Mouse (Mus musculus): ENCODE measurements around the gene Cnn3. TPM values are rescaled to one million over a fixed set of nuclear protein-coding genes. Genes with fewer than 3 reads are reported as not detected.
A peak's percentile ranks its signal among the peaks of the same experiment; 100 is the strongest.

Cnn3 gene
- polyA plus RNA-seq, 1 experiment from 2014 or later, result 891 TPM

DNA sequence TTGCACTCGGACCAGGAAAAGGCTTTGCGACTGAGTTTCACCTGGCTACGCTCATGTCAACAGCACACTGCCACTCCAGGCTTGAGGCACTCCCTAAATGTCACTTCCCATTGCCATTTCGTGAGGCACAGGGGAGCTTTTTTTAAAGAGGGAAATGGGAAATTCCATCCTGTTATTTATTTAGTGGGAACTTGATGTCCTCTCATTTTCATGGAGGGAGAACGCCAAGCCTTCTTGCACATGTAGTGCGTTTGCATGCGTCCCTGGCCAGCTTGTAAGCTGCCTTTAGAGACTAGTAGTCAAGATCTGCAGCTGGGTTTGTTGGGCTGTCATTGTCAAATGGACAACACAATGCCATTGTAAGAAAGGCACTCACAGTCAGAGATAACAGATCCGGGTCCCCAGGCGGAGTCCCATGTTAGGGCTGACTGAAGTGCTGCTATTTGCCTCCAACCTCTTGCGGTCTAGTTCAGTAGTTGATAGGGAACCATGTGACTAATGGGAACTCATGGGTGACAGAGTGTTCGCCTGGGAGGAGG is 13.4 kb downstream of the Cnn3 start:
- Histone ChIP-seq H3K4me1 (peaks cover 52% of the 10 kb centered on the region), H3K4me3 (no peak overlapping the region), H3K27ac (no peak overlapping the region), H3K9ac (no peak overlapping the region), H3K36me3 (peaks cover 32% of the 10 kb centered on the region), H3K27me3 (no peaks in the 10 kb centered on the region), H3K4me2 (replicated peaks) (no peak overlapping the region), H3K9me3 (replicated peaks) (no peaks in the 10 kb centered on the region; the same call in 1 of the 2 replicates)
- no peak for ATAC-seq (ENCODE audit: low FRiP score)
- WGBS, result 79% methylated on average over 11 of the region's 11 CpGs

DNA sequence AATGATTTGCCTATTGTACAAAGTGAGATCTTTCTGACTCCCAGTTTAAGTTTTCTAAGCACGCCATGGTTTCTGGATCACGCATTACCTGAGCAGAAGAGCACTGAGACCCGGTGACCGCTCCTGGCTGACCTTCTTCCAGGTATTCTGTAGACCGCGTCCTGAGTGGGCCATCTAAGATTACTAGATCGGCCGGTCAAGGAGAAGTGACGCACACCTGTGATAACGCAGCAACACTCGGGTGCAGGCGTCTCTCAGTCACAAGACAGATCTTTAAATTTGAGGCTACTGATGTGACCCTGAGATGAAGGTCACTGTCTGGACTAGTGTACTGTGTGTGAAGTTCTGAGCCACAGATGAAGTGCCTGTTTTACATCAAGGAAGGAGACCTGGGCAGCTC is 15.2 kb downstream of the Cnn3 start:
- peaks cover 43% of the 10 kb centered on the region for H3K4me1 ChIP-seq
- ATAC-seq (ENCODE audit: low FRiP score), result no peak
- H3K9me3 ChIP-seq (replicated peaks), result no peaks in the 10 kb centered on the region; the same call in 1 of the 2 replicates
- H3K27ac ChIP-seq, result no peak overlapping the region
- H3K27me3 ChIP-seq, result no peaks in the 10 kb centered on the region
- H3K4me3 ChIP-seq, result no peak overlapping the region
- H3K4me2 ChIP-seq (replicated peaks), result no peak overlapping the region
- WGBS, result 96% methylated on average over 12 of the region's 12 CpGs
- H3K36me3 ChIP-seq, result peaks cover 37% of the 10 kb centered on the region
- no peak overlapping the region for H3K9ac ChIP-seq

DNA sequence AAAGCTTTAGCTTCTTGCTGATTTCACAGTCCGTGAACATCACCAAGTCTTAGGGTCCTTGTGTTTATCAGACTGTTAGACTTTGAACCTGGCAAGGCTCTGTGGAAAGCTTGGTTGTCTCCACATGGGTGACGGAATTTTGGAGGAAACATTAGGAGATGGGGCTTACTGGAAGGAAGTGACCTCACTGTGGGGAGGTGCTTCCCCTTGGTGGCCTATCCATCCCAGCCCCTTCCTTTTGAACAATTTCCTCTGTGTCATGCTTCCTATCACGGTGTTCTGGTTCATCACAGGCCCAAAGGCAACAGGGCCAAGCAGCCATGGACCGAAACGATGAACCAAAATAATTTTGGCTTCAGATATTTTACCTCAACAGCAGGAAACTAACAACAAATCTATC is 16.0 kb downstream of the Cnn3 start:
- Histone ChIP-seq H3K4me1 (peaks cover 36% of the 10 kb centered on the region), H3K27me3 (no peaks in the 10 kb centered on the region), H3K36me3 (peaks cover 37% of the 10 kb centered on the region), H3K4me3 (no peak overlapping the region), H3K27ac (no peak overlapping the region), H3K9ac (no peak overlapping the region), H3K4me2 (replicated peaks) (no peak overlapping the region), H3K9me3 (replicated peaks) (no peaks in the 10 kb centered on the region; the same call in 1 of the 2 replicates)
- ATAC-seq (ENCODE audit: low FRiP score), result no peak
- WGBS, result 96% methylated on average over 5 of the region's 5 CpGs

DNA sequence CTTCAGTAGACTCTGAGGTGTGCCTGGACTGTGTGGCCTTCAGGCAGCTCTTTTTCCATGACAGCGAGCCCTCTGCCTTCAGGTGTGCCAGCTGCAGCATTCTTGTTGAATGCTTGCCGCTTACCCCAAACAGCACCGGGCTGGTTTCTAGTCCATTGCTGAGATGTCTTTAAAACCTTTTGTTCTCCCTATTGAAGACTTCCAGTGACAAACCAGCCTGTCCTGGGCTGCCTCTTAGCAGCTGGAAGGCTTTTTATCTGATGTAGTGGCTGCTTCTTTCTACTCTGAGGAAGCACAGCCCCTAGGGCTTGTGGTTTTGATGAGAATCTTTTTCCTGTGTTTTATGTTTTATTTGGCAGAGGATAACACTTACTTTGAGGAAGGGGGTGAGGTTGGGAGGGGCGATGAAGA is 17.6 kb downstream of the Cnn3 start:
- Histone ChIP-seq H3K4me2 (replicated peaks) (no peak overlapping the region), H3K4me3 (no peak overlapping the region), H3K4me1 (peaks cover 42% of the 10 kb centered on the region), H3K27me3 (no peaks in the 10 kb centered on the region), H3K9ac (no peak overlapping the region), H3K27ac (no peak overlapping the region), H3K9me3 (replicated peaks) (no peaks in the 10 kb centered on the region; the same call in 1 of the 2 replicates), H3K36me3 (peaks cover 37% of the 10 kb centered on the region)
- ATAC-seq (ENCODE audit: low FRiP score), result no peak
- 85% methylated on average over 4 of the region's 4 CpGs for WGBS

DNA sequence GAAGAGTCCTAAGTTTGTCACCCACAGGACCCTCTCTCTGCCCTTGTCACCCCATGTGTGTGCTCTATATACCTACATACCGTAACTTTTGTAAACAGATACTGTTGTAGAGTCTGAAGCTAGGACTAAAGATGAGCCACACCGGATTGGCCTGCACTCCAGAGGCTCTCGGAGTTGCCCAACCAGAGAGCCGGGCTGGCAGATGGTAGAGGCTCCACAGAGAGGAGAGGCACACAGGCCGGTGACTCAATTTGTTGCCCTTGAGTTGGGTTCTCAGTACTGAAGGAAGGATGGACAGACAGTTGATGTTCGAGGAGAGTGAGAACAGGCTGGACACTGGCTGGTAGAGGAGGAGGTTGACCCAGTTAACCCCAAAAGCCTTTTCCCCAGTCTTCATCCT is 18.1 kb downstream of the Cnn3 start:
- no peaks in the 10 kb centered on the region for H3K27me3 ChIP-seq
- no peak overlapping the region for H3K4me3 ChIP-seq
- H3K9me3 ChIP-seq (replicated peaks), result no peaks in the 10 kb centered on the region; the same call in 1 of the 2 replicates
- no peak overlapping the region for H3K9ac ChIP-seq
- 94% methylated on average over 6 of the region's 6 CpGs for WGBS
- H3K27ac ChIP-seq, result no peak overlapping the region
- ATAC-seq (ENCODE audit: low FRiP score), result no peak
- no peak overlapping the region for H3K4me2 ChIP-seq (replicated peaks)
- H3K36me3 ChIP-seq, result peaks cover 37% of the 10 kb centered on the region
- H3K4me1 ChIP-seq, result peaks cover 38% of the 10 kb centered on the region

GRCm38 (mm10) chr3:121446454-121446853 is 20.2 kb downstream of the Cnn3 start:
- Histone ChIP-seq H3K9ac (no peak overlapping the region), H3K4me1 (peaks cover 31% of the 10 kb centered on the region), H3K36me3 (peaks cover 45% of the 10 kb centered on the region), H3K27ac (no peak overlapping the region), H3K27me3 (no peaks in the 10 kb centered on the region), H3K9me3 (replicated peaks) (no peaks in the 10 kb centered on the region; the same call in 1 of the 2 replicates), H3K4me3 (no peak overlapping the region), H3K4me2 (replicated peaks) (no peak overlapping the region)
- 83% methylated on average over 8 of the region's 8 CpGs for WGBS
- ATAC-seq (ENCODE audit: low FRiP score), result no peak

GRCm38 (mm10) chr3:121448029-121448468 is 21.8 kb downstream of the Cnn3 start:
- 0 out of 2 replicates have a peak overlapping the region, but pooled peaks have one; percentile 8 for H3K4me2 ChIP-seq (replicated peaks)
- peaks cover 47% of the 10 kb centered on the region for H3K36me3 ChIP-seq
- H3K4me3 ChIP-seq, result no peak overlapping the region
- peak; percentile 61 for ATAC-seq (ENCODE audit: low FRiP score)
- peak overlapping the region; percentile 48; the same call in 1 of the 2 replicates for H3K27ac ChIP-seq
- no peak overlapping the region for H3K9ac ChIP-seq
- H3K27me3 ChIP-seq, result no peaks in the 10 kb centered on the region
- 37% methylated on average over 11 of the region's 11 CpGs for WGBS
- peaks cover 25% of the 10 kb centered on the region for H3K4me1 ChIP-seq
- no peaks in the 10 kb centered on the region; the same call in 1 of the 2 replicates for H3K9me3 ChIP-seq (replicated peaks)

GRCm38 (mm10) chr3:121448606-121449005 is 22.3 kb downstream of the Cnn3 start:
- ATAC-seq (ENCODE audit: low FRiP score), result peak; percentile 82
- Histone ChIP-seq H3K4me1 (peaks cover 24% of the 10 kb centered on the region), H3K36me3 (peaks cover 47% of the 10 kb centered on the region), H3K27ac (peak overlapping the region; percentile 48; the same call in 1 of the 2 replicates), H3K4me3 (no peak overlapping the region), H3K9me3 (replicated peaks) (no peaks in the 10 kb centered on the region; the same call in 1 of the 2 replicates), H3K4me2 (replicated peaks) (0 out of 2 replicates have a peak overlapping the region, but pooled peaks have one; percentile 8), H3K9ac (no peak overlapping the region), H3K27me3 (no peaks in the 10 kb centered on the region)
- 67% methylated on average over 8 of the region's 8 CpGs for WGBS

DNA sequence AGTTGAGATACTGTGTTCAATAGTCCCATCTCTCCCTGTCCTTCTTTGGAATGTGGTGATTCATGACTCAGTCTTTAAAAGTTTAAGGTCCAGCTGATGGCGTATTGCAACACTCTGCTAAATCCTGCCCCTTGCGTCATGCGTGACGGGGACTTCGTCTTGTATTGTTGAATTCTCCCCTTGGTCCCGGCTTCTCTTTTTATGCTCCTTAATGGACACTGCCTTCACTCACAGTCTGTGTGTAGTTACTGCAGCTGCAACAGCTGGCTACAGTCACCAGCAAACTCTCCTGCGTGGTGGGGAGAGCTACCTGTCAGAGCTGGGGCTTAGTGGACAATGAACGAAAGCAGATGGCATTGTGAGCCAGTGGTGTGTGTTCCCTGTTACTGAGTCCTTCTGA is 23.2 kb downstream of the Cnn3 start:
- 75% methylated on average over 8 of the region's 8 CpGs for WGBS
- Histone ChIP-seq H3K4me2 (replicated peaks) (no peak overlapping the region), H3K4me3 (no peak overlapping the region), H3K27me3 (no peaks in the 10 kb centered on the region), H3K27ac (no peak overlapping the region), H3K9ac (no peak overlapping the region), H3K9me3 (replicated peaks) (no peaks in the 10 kb centered on the region; the same call in 1 of the 2 replicates), H3K36me3 (peaks cover 47% of the 10 kb centered on the region), H3K4me1 (peaks cover 22% of the 10 kb centered on the region)
- no peak for ATAC-seq (ENCODE audit: low FRiP score)

DNA sequence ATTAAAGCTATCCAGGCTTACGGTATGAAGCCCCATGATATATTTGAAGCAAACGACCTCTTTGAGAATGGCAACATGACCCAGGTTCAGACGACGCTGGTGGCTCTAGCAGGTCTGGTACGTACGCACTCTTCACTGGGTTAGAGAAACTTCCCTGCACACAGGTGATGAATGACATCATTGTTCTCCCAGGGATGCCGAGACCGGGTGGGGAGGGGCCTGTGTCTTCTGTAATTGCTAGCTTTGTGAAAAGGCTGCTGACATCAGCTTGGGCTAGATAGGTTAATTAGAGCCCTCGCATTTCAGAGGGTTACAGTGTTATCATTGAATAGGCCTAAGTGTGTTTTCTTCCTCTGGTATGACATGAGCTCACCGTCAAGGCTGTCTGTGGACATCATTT is 25.1 kb downstream of the Cnn3 start:
- Histone ChIP-seq H3K27me3 (no peaks in the 10 kb centered on the region), H3K4me3 (no peak overlapping the region), H3K4me1 (peaks cover 20% of the 10 kb centered on the region), H3K4me2 (replicated peaks) (no peak overlapping the region), H3K9ac (no peak overlapping the region), H3K27ac (no peak overlapping the region), H3K36me3 (peaks cover 60% of the 10 kb centered on the region), H3K9me3 (replicated peaks) (no peaks in the 10 kb centered on the region)
- whole genome bisulfite sequencing, result 79% methylated on average over 10 of the region's 10 CpGs
- ATAC-seq (ENCODE audit: low FRiP score), result no peak

DNA sequence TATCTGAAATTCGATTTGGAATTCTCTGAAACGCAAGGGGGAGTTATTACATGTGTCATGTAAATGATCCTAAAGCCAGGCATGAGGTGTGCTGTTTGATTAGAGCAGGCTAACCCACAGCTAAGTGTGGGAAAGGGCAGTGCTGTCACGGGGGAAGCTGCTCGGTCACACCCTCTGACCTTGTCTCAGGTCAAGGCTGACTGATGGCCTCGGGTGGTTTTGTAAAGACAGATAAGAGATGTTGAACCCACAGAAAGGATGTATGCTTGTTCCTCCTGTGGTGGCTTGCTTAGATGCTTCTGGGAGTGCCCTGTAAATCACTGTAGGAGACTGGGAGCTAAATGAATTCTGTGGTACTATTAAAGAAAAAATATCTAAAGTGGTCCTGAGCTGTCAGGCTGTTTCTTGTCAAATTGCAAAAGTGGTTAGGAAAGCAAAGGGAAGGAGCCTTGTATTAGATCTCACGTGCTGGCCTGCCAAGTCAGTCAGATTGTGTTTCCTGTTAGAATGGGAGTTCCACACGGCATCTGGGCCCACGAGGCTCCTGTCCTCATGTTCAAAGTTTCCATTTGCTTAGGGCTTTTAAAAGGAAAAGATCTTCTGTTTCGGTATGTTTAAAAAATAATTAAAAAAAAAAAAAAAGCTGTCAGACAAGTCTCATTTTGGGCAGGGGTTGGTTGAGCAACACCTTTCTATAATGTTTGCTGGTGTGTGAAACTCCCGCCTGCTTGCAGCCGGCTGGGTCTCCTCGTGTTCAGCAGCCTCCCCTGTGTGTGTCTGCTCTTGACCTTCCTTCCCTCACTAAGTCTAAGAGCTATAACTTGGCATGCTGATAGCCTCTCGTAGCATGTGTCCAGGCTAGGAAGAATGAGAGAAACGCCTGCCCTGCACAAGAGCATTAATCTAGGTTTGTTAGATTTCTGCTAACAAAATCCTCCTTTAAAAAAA is 32.5 kb downstream of the Cnn3 start:
- ATAC-seq (ENCODE audit: low FRiP score), result no peak
- Histone ChIP-seq H3K27ac (no peak overlapping the region), H3K4me2 (replicated peaks) (no peak overlapping the region), H3K4me1 (peaks cover 2% of the 10 kb centered on the region; the same call in 1 of the 2 replicates), H3K4me3 (no peak overlapping the region), H3K36me3 (peaks cover 66% of the 10 kb centered on the region), H3K9me3 (replicated peaks) (no peaks in the 10 kb centered on the region), H3K27me3 (no peaks in the 10 kb centered on the region), H3K9ac (no peak overlapping the region)
- 83% methylated on average over 14 of the region's 14 CpGs for WGBS

GRCm38 (mm10) chr3:121460473-121461193 is 34.3 kb downstream of the Cnn3 start:
- Histone ChIP-seq H3K9ac (no peak overlapping the region), H3K27ac (no peak overlapping the region), H3K4me3 (no peak overlapping the region), H3K4me1 (peaks cover 10% of the 10 kb centered on the region), H3K9me3 (replicated peaks) (no peaks in the 10 kb centered on the region), H3K36me3 (peaks cover 48% of the 10 kb centered on the region), H3K4me2 (replicated peaks) (no peak overlapping the region), H3K27me3 (no peaks in the 10 kb centered on the region)
- 90% methylated on average over 16 of the region's 16 CpGs for WGBS
- no peak for ATAC-seq (ENCODE audit: low FRiP score)

Data from hindbrain, embryonic 12.5 days (tissue).